Mouse (Mus musculus) limb, embryonic 15.5 days (tissue): ENCODE results near the gene Map4. TPM values are rescaled to one million over a fixed set of nuclear protein-coding genes. Genes with fewer than 3 reads are reported as not detected.

ENCODE experiments used
- ATAC-seq: fragments of 200-750 bp; cut with Nextera tagmentation; 2 replicates; pipeline ENCODE4 v1.8.0; 2017; ENCODE audit warnings: low read depth, moderate TSS enrichment; ENCODE audit not compliant: insufficient number of reproducible peaks, low FRiP score, low TSS enrichment
- H3K27ac ChIP-seq: fragments of 300-500 bp; sonication (generic); 2 replicates; pipeline ENCODE4 v1.5.1; 2015; ENCODE audit warnings: moderate library complexity, mild to moderate bottlenecking, inconsistent platforms
- H3K27me3 ChIP-seq: fragments of 300-500 bp; sonication (generic); 2 replicates; pipeline ENCODE4 v1.6.1; 2015; ENCODE audit warnings: inconsistent platforms
- H3K36me3 ChIP-seq: fragments of 300-500 bp; sonication (generic); 2 replicates; pipeline ENCODE4 v1.6.1; 2015; ENCODE audit warnings: inconsistent platforms
- H3K4me1 ChIP-seq: fragments of 300-500 bp; sonication (generic); 2 replicates; pipeline ENCODE4 v1.6.1; 2015; ENCODE audit warnings: inconsistent platforms
- H3K4me2 ChIP-seq: fragments of 300-500 bp; sonication (generic); 2 replicates; pipeline ENCODE4 v1.6.1; 2015; ENCODE audit warnings: mild to moderate bottlenecking, inconsistent platforms
- H3K4me3 ChIP-seq: fragments of 300-500 bp; sonication (generic); 2 replicates; pipeline ENCODE4 v1.5.1; 2015; ENCODE audit warnings: mild to moderate bottlenecking, inconsistent platforms
- H3K9ac ChIP-seq: fragments of 300-500 bp; sonication (generic); 2 replicates; pipeline ENCODE4 v1.6.1; 2015; ENCODE audit warnings: inconsistent platforms
- H3K9me3 ChIP-seq: fragments of 300-500 bp; sonication (generic); 2 replicates; pipeline ENCODE4 v1.6.1; 2016; ENCODE audit warnings: inconsistent platforms
- WGBS: fragments of 180-500 bp; shearing (Covaris S2); methylation state at CpG from one replicate; pipeline ENCODE4 v1.1.7; 2015; 5-methylcytosine and 5-hydroxymethylcytosine counted together
- polyA plus RNA-seq: library from polyadenylated mRNA; unstranded; fragments of >200 nt; fragmentation: Nextera tagmentation; extraction: Ambion mirVana; gene quantifications from 2 replicates; pipeline ENCODE4 v1.2.1, GENCODE M21; 2015

The Map4 gene
- polyA plus RNA-seq, 1 experiment from 2014 or later, result 67.1 TPM

DNA sequence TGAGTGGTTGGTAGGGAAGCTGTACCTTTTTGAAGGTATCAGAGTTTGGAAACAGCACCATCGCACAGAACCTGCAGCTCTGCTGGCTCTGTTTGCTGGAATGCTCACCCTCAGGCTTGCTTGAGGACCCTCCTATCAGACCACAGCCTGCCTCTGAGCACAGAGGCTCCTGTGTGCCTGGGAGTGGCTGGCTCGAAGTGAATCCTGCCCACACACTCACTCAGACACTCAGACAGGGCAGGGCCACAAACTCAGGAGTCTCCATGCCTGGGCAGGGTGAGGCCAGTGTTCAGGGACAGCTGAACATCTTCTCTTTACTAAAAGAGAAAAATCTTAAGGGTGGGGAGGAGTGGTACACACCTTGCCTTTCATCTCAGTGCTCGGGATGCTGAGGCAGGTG lies 30.7 kb upstream of the Map4 start:
- Histone ChIP-seq H3K36me3 (no peaks in the 10 kb centered on the region), H3K27me3 (no peaks in the 10 kb centered on the region), H3K4me2 (no peak overlapping the region), H3K4me3 (no peak overlapping the region), H3K9ac (no peak overlapping the region), H3K27ac (no peak overlapping the region), H3K4me1 (peaks cover 4% of the 10 kb centered on the region; the same call in 1 of the 2 replicates), H3K9me3 (no peaks in the 10 kb centered on the region)
- 75% methylated on average over 3 of the region's 3 CpGs for WGBS
- no peak for ATAC-seq

DNA sequence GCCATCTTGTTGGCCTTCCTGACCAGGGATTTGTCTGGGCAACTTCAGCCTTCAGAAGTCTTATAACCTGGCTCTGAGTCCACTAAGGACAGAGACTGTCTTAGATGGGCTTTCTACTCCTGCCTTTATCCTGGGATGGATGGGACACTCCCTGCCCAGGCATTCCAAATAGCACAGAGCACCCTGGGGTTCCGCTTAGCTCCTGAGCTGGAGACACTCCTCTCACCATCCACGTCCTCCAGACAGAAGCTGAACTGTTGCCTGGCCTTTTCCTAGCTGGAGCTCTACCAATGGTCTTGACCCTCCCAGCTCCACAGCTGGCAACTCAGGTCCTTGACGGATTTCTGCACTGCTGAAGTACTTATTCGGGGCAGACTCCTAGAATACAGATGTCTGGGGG lies 29.0 kb upstream of the Map4 start:
- H3K9ac ChIP-seq, result no peak overlapping the region
- no peak overlapping the region for H3K27ac ChIP-seq
- no peak overlapping the region for H3K4me2 ChIP-seq
- H3K9me3 ChIP-seq, result no peaks in the 10 kb centered on the region
- no peaks in the 10 kb centered on the region for H3K36me3 ChIP-seq
- no peak for ATAC-seq
- no peak overlapping the region for H3K4me3 ChIP-seq
- no peaks in the 10 kb centered on the region for H3K27me3 ChIP-seq
- WGBS, result 48% methylated on average over 4 of the region's 4 CpGs
- peaks cover 4% of the 10 kb centered on the region; the same call in 1 of the 2 replicates for H3K4me1 ChIP-seq

DNA sequence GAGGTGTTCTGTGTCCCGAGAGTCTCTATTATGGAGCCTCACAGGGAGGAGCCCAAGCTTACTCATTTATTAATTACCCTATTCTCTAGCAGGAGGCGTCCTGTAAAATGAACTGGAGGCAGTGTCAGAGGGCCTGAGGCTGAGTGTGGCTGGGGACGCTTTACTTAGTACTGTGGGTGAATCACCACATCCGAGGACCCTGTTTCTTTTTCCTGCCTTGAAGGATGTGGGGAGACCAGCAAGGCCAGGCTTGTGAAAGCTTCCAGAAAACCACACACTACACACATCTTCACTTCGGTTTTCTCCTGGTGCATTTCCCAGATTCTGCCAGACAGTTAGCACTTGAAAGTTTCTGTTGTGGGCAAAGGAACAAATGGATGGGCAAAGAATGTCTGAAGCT lies 28.5 kb upstream of the Map4 start:
- H3K4me3 ChIP-seq, result no peak overlapping the region
- H3K9ac ChIP-seq, result no peak overlapping the region
- no peak for ATAC-seq
- 55% methylated on average over 5 of the region's 5 CpGs for WGBS
- H3K27ac ChIP-seq, result no peak overlapping the region
- H3K9me3 ChIP-seq, result no peaks in the 10 kb centered on the region
- H3K27me3 ChIP-seq, result no peaks in the 10 kb centered on the region
- peaks cover 4% of the 10 kb centered on the region; the same call in 1 of the 2 replicates for H3K4me1 ChIP-seq
- no peaks in the 10 kb centered on the region for H3K36me3 ChIP-seq
- no peak overlapping the region for H3K4me2 ChIP-seq

DNA sequence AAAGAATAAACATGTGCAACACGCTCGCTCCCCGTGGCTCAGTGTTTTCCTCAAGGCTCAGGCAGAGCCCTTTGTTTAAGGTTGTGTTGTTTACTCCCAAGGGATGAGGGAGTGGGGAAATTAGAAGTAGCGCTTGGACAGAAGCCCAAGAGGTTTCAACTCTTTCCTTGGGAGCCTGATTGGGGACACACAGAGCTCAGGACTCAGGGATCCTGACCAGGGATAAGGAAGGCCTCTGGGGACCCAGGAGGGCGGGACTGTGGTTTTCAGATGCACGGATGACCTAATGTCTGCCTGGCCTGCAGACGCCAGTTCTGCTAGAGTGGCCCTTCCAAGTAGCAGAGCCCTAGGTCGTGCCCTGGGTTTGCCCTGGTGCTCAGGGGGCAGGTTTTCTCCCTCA lies 24.0 kb upstream of the Map4 start:
- Histone ChIP-seq H3K9ac (no peak overlapping the region), H3K4me2 (no peak overlapping the region), H3K9me3 (no peaks in the 10 kb centered on the region), H3K4me3 (no peak overlapping the region), H3K36me3 (no peaks in the 10 kb centered on the region), H3K27me3 (no peaks in the 10 kb centered on the region), H3K27ac (no peak overlapping the region), H3K4me1 (0 out of 2 replicates have a peak, but pooled peaks cover 2% of the 10 kb centered on the region)
- ATAC-seq, result no peak
- 60% methylated on average over 8 of the region's 8 CpGs for WGBS

DNA sequence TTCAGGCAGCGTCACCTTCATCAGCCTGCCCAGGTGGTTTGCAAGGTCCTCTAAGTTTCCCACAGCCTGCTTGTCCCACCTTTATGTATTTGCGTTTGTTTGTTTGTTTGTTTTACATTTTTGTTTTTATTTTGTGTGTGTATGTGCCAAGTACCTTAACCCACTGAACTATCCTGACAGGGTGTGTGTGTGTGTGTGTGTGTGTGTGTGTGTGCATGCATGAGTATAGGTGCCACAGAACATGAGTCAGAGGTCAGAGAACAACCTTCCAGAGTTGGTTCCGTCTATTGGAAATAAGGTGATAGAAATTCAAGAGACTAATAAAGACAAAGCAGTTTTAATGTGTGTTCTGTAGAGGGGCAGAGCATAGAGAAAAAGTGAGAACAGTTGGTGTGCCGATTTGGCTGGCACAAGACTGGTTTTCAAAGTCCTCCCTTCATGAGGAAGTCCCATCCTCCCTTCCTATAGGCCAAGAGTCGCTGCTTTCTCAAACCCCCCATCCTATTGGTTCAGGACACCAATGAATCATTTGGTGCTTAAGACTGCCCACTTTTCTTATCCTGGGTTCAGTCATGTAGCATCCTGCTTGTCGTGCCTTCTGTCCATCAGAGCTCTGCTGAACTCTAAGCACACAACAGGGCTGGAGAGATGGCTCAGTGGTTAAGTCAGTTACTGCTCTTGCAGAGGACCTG lies 23.3 kb upstream of the Map4 start:
- no peak overlapping the region for H3K27ac ChIP-seq
- no peaks in the 10 kb centered on the region for H3K27me3 ChIP-seq
- H3K4me2 ChIP-seq, result no peak overlapping the region
- H3K4me1 ChIP-seq, result 0 out of 2 replicates have a peak, but pooled peaks cover 2% of the 10 kb centered on the region
- WGBS, result 70% methylated on average over 6 of the region's 6 CpGs
- no peaks in the 10 kb centered on the region for H3K9me3 ChIP-seq
- H3K36me3 ChIP-seq, result no peaks in the 10 kb centered on the region
- no peak overlapping the region for H3K9ac ChIP-seq
- ATAC-seq, result no peak
- no peak overlapping the region for H3K4me3 ChIP-seq

DNA sequence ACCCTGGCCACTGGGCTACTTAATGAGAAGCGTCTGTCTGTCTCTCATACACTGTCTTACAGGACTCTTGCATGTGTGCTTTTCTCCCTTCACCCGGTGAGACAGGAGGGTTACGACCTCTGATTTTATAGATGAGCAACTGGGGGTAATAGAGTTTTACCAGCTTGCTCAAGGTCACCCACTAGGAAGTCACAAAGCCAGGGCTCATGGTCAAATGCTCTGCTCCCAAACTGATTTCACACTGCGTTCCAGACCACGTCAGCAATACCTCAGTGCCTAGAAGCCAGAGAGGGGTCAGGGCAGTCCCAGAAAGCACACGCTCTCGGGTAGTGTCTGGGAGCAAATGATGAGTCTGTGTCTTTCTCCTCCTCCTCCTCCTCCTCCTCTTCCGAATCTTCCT lies 22.2 kb upstream of the Map4 start:
- no peak overlapping the region for H3K9ac ChIP-seq
- H3K9me3 ChIP-seq, result no peaks in the 10 kb centered on the region
- no peak overlapping the region for H3K4me3 ChIP-seq
- 64% methylated on average over 8 of the region's 8 CpGs for WGBS
- no peak overlapping the region for H3K4me2 ChIP-seq
- no peaks in the 10 kb centered on the region for H3K36me3 ChIP-seq
- no peak for ATAC-seq
- 0 out of 2 replicates have a peak, but pooled peaks cover 2% of the 10 kb centered on the region for H3K4me1 ChIP-seq
- no peaks in the 10 kb centered on the region for H3K27me3 ChIP-seq
- no peak overlapping the region for H3K27ac ChIP-seq

DNA sequence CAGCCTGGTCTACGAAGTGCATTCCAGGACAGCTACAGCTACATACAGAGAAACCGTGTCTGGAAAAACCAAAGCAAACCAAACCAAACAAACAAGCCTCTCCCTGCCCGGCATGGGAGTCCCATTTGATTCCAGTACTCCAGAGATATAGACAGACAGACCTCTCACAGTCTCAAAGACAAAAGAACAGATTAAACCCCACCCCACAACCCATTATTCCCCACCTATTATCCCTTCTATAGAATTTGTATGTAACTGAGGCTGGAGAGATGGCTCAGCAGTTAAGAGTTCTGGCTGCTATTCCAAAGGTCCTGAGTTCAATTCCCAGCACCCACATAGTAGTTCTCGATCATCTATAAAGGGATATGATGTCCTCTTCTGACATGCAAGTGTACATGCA lies 21.3 kb upstream of the Map4 start:
- Histone ChIP-seq H3K9ac (no peak overlapping the region), H3K4me2 (no peak overlapping the region), H3K9me3 (no peaks in the 10 kb centered on the region), H3K36me3 (no peaks in the 10 kb centered on the region), H3K27me3 (no peaks in the 10 kb centered on the region), H3K27ac (no peak overlapping the region), H3K4me3 (no peak overlapping the region), H3K4me1 (0 out of 2 replicates have a peak, but pooled peaks cover 2% of the 10 kb centered on the region)
- 91% methylated on average over 4 of the region's 4 CpGs for WGBS
- no peak for ATAC-seq

DNA sequence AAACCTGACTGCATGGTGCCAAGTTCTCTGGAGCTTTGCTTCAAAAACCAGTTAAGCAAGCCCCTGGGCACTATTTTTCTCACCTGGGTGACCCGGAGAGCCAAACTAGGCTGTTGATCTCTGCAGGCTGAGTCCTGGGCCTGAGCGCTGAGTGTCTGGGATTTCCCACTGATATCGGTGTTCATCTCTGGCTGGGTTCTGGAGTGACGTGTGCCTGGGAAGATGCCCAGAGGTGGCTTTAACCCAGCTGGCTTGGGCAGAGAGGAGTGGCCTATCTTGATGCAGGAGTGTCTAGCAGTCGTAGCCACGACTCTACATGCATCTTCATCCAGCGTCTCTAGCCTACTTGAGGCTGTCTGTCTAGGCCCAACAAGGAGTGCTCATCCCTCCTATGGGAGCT lies 19.5 kb upstream of the Map4 start:
- Histone ChIP-seq H3K27ac (no peak overlapping the region), H3K4me3 (no peak overlapping the region), H3K27me3 (no peaks in the 10 kb centered on the region), H3K4me1 (0 out of 2 replicates have a peak, but pooled peaks cover 2% of the 10 kb centered on the region), H3K9me3 (no peaks in the 10 kb centered on the region), H3K9ac (no peak overlapping the region), H3K4me2 (no peak overlapping the region), H3K36me3 (no peaks in the 10 kb centered on the region)
- ATAC-seq, result no peak
- 80% methylated on average over 7 of the region's 7 CpGs for WGBS

DNA sequence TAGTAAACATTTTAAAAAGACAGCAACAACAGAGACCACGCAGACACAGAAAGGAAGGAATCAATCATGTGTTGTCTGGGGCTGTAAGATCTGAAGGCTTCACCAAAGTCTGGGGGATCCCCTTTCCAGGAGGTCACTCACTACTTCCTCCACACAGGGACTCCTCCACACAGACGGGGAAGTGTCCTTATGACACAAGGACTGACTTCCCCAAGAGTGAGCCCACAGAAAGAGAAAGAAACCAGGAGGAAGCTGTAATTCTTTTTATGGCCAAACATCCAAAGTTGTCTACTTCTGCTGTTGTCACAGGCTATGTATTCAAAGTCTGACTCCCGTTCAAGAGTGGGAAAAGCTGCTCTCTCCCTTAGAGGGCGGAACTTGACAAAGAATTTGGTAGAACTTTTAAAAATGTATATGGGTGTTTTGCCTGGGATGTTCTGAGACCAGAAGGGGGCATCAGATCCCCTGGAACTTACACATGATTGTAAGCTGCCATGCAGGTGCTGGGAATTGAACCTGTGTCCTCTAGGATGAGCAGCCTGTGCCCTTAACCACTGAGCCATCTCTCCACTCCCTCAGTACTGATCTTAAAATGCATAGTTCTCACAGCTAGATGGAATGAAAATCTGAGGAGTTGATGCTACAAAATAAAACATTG lies 16.9 kb upstream of the Map4 start:
- no peak for ATAC-seq
- 61% methylated on average over 4 of the region's 4 CpGs for WGBS
- H3K4me3 ChIP-seq, result no peak overlapping the region
- no peaks in the 10 kb centered on the region for H3K27me3 ChIP-seq
- H3K9me3 ChIP-seq, result no peaks in the 10 kb centered on the region
- H3K4me1 ChIP-seq, result no peaks in the 10 kb centered on the region
- H3K4me2 ChIP-seq, result no peak overlapping the region
- H3K27ac ChIP-seq, result no peak overlapping the region
- H3K9ac ChIP-seq, result no peak overlapping the region
- H3K36me3 ChIP-seq, result no peaks in the 10 kb centered on the region

DNA sequence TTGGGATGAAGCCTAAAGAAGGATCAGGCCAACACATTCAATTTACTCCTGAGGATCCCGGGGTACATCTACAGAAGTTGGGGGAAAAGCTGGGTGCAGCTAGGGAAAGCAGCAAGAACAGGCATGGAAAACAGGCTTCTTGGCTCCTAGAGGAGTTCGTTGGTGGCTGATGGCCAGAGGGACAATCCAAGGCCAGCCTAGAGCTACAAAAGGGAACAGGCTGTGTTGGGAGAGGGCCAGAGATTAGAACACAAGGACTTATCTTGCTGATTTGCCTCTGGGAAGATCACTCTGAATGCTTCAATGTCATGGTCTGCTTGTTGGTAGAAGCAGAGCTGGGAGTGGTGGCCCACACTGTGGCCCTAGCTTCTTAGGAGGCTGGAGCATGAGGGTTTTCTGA lies 13.3 kb upstream of the Map4 start:
- WGBS, result 80% methylated on average over 2 of the region's 2 CpGs
- Histone ChIP-seq H3K27ac (no peak overlapping the region), H3K4me3 (no peak overlapping the region), H3K36me3 (no peaks in the 10 kb centered on the region), H3K9me3 (no peaks in the 10 kb centered on the region), H3K4me1 (no peaks in the 10 kb centered on the region), H3K9ac (no peak overlapping the region), H3K27me3 (no peaks in the 10 kb centered on the region), H3K4me2 (no peak overlapping the region)
- ATAC-seq, result no peak

DNA sequence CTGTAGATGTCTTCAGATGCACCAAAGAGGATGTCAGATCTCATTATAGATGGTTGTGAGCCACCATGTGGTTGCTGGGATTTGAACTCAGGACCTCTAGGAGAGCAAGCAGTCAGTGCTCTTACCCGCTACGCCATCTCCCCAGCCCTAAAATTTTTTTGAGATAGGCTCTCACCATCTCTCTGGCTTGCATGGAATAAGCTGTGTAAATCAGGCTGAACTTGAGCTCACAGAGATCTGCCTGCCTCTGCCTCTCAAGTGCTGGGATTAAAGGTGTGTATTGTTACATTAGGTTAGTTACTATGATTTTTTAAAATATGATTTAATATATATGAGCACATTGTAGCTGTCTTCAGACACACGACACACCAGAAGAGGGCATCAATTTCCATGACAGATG lies 2.1 kb upstream of the Map4 start:
- Histone ChIP-seq H3K27ac (no peak overlapping the region), H3K4me2 (no peak overlapping the region), H3K9me3 (no peaks in the 10 kb centered on the region), H3K27me3 (no peaks in the 10 kb centered on the region), H3K4me1 (peaks cover 9% of the 10 kb centered on the region), H3K36me3 (no peaks in the 10 kb centered on the region), H3K4me3 (no peak overlapping the region), H3K9ac (no peak overlapping the region)
- no peak for ATAC-seq
- 97% methylated on average over 3 of the region's 3 CpGs for WGBS

DNA sequence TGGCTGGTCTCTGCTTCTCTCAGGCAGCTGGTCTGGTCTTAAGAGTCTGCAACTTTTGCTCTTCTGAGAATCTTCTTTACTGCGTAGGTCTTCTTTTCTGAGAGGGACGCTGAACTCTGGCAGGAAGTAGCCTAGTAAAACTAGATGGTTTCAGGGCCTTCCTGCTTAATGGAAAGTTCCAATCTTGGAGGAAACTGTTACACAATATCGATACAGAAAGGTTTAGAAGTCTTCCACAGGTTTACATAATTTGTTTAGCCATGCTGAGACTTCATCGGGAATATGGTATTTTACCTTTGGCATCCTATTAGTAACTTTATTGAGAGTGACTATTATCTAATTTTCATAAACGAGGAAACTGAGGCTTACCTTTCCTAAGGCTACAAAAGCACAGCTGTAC lies 1.2 kb upstream of the Map4 start:
- no peak overlapping the region for H3K4me2 ChIP-seq
- no peak overlapping the region for H3K27ac ChIP-seq
- no peaks in the 10 kb centered on the region for H3K9me3 ChIP-seq
- WGBS, result 88% methylated on average over 5 of the region's 5 CpGs
- no peak overlapping the region for H3K9ac ChIP-seq
- H3K27me3 ChIP-seq, result no peaks in the 10 kb centered on the region
- no peak overlapping the region for H3K4me3 ChIP-seq
- no peak for ATAC-seq
- H3K4me1 ChIP-seq, result peaks cover 11% of the 10 kb centered on the region
- no peaks in the 10 kb centered on the region for H3K36me3 ChIP-seq
